Mouse (Mus musculus) hindlimb bud, embryonic 11.5 days (tissue): Measurements from ENCODE around the gene 2610507B11Rik.
A peak's percentile ranks its signal among the peaks of the same experiment; 100 is the strongest.
"Not testable (repeated sequence)": the region's sequence is repeated elsewhere in the genome, so short reads cannot be mapped to it uniquely, and the experiment has no call there.

Source experiments
- DNase-seq: peaks from one replicate; pipeline ENCODE4 v3.0.0-alpha.2; 2012; ENCODE audit warnings: low read depth, low spot score; ENCODE audit errors: extremely low spot score

The 2610507B11Rik gene

GRCm38 (mm10) chr11:78261380-78262352, at the start of gene 2610507B11Rik:
Gene 2610507B11Rik, plus strand, starts transcription at chr11:78261752.
- DNase-seq: peak; percentile 75

DNA sequence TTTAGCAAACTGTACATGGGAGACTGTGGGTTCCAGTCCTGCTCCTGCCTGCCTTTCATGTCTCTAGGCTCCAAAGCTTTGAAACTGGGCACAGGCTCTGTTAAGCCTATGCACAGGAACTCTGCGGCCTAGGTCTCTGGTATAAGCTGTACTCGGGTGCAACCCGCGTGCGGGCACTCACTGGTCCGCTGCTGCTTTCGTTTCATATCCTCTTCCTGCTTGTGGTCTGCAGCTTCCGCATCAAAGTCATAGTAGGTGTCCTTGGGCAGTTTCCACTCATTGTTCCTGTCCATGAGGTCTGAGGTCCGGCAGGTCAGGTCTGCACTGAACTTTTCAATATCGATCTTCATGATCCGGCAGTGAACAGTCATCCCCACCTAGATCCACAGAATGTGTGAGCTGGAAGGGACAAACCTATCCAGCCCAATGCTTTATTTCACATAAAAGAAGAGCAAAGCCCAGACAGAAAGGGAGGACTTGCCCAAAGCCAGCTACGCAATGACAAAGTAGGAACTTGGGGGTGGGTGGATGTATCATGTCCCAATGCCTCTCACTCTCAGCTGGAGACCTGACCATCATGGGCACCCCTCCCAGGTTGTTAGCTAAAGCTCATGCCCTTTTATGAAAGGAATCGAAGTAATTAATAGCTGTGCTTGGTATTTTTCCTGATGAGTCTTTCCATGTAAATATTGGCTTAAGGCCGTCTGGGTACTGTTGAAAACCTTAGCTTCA, 48.3 kb upstream of the 2610507B11Rik start:
- DNase-seq: no peak

DNA sequence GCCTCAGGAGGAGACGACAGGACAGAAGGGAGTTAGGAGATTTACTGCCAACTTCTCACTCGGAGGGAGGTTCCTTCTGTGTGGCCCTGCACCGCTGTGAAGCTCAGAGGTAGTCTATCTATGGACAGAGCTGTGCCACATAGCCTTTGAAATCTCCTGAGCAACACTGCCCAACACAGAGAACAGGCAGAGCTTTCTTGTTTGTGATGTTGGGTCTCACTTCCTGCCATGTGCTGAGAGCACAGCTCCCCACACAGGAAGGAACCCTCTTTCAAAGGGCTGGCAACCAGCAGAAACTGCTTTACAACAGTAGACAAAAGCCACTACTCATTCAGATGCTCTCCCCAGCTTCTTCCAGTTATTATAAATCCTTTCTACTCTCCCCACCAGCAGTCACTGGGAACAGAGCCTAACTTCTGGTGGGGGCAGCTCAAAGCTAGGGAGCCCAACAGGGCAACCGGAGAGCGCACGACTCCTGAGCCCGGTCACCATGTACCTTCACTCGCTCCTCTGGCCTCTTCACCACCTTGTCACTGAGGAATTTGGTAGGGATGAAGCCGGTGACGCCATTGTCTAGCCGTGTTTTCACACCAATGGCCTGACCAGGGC, 45.7 kb upstream of the 2610507B11Rik start:
- DNase-seq: no peak

DNA sequence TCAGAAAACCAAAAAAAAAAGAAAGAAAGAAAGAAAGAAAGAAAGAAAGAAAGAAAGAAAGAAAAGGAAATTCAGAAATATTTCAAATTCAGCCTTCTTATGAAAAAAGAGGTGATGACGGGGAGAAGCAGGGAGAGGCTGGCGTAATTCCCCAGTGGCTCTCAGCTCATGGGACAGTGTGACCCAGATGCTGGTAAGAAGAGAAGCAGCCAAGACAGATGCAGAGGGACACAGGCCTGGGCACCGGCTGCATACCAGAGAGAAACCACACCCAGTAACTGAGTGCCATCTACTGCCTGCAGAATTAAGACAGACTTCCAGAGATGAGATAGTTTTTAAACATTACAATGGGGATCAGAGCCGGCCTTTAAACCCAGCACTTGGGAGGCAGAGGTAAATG, 38.0 kb upstream of the 2610507B11Rik start:
- DNase-seq: no peak

- no peak for DNase-seq
Observed at GRCm38 (mm10) chr11:78231518-78231917, 30.0 kb upstream of the 2610507B11Rik start.

DNA sequence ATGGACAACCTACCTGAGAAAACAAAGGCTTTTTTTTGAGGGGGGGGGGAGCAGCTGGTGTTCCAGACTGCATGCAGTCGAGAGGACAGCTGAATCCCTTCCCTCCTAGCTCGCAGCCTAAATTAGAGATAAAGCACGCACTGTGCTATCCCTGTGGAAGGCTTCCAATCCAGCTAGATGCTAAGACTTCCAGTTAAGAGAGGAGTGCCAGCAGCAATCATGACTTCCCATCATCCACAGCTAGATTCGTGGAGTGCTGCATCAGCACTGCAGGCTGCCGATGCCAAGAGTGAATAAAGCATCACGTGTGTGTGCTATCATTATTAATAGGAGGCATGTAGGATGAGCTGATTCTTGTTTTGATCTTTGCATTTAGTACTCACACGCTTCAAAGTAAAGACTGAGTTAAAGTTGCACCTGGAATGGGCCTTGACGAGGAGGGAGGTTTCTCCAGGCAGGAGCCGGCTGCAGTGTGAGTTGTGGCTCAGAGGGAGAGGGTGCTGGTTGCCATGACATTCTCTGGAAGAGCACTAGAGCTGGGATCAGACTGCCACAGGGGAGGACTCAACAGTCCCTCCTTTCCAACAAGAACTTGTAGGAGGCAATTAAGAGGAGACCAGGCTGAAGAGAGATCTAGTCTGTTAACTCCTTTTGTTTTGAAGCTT, 21.2 kb upstream of the 2610507B11Rik start:
- DNase-seq: no peak

GRCm38 (mm10) chr11:78245261-78245626, 16.3 kb upstream of the 2610507B11Rik start:
- DNase-seq: no peak

DNA sequence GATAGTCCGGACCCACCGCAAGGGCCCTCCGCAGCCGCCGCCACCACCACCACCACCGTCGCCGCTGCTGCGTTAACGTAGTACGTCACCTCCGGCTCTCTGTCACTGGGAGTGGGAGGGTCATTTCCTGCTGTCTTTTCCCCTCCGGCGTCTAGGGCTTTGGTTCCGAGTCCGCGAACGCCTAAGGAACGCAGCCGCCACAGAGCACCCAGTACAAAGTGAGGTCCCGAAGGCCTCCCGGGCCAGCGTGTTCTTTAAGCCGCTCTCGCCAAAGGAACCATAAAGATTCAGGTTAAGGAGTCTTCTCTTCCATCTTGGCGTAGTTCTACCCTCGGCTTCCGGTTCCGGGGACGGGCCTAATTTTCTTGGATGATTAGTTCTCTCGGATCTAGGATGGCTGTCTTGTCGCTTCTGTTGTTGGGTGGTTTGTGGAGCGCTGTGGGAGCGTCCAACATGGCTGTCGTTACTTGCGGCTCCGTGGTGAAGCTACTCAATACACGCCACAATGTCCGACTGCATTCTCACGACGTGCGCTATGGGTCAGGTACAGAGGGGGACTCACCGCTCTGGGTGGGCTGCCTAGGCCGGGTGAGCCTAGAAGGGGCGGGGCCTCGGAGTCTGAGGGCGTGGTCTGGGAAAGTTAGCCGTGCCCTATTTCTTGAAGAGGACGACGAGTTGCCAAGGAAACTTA, 15.8 kb upstream of the 2610507B11Rik start, which contains the start of the genes Sdf2 and Supt6:
TSS of gene Sdf2 (plus strand) at position 120 of the 691 bp plus-strand sequence.
TSS of gene Supt6 (minus strand) at position 361 of the 691 bp plus-strand sequence.
- DNase-seq: peak; percentile 78

GRCm38 (mm10) chr11:78246318-78247011, 15.1 kb upstream of the 2610507B11Rik start:
- DNase-seq: no peak

- DNase-seq: no peak
Observed at GRCm38 (mm10) chr11:78247012-78247348, 14.6 kb upstream of the 2610507B11Rik start.

GRCm38 (mm10) chr11:78247727-78248140, 13.8 kb upstream of the 2610507B11Rik start:
- DNase-seq: no peak

DNA sequence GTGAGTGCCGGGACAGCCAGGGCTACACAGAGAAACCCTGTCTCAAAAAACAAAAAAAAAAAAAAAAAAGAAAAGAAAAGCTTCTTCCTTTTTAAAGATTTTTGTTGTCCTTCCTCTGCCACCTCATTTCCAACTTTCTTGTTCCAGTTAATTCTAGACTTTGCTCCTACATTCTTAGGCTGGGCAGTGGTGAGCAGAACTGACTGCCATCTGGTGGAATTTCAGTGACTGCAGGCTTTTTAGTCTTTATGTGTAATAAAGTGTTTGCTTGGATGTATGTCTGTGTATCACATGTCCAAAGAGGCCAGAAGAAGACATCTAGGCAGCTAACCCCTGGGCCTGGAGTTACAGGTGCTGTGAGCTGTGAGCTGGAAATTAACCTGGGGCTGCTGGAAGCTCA, 4.9 kb upstream of the 2610507B11Rik start:
- no peak for DNase-seq

- DNase-seq: no peak
Observed at GRCm38 (mm10) chr11:78260489-78261258, 878 bp upstream of the 2610507B11Rik start.

- peak; percentile 53 for DNase-seq
Observed at GRCm38 (mm10) chr11:78262550-78262949, 998 bp downstream of the 2610507B11Rik start.

- no peak for DNase-seq
Observed at GRCm38 (mm10) chr11:78265571-78265970, 4.0 kb downstream of the 2610507B11Rik start.

DNA sequence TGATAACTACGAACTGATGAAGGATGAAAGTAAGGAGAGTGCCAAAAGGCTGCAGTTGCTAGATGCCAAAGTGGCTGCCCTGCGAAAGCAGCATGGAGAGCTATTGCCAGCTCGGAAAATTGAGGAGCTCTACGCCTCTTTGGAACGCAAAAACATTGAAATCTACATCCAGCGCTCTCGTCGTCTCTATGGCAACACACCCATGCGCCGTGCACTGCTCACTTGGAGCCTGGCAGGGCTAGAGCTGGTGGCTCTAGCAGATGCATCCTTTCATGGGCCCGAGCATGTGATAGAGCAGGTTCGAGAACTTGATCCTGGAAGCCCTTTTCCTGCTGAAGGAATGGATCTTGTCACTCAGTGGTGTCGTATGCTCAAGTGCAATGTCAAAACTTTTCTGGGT, 10.4 kb downstream of the 2610507B11Rik start:
- DNase-seq: no peak

- DNase-seq: no peak
Observed at GRCm38 (mm10) chr11:78275596-78275995, 14.0 kb downstream of the 2610507B11Rik start.

GRCm38 (mm10) chr11:78276169-78276568, 14.6 kb downstream of the 2610507B11Rik start:
- not testable (repeated sequence) for DNase-seq

DNA sequence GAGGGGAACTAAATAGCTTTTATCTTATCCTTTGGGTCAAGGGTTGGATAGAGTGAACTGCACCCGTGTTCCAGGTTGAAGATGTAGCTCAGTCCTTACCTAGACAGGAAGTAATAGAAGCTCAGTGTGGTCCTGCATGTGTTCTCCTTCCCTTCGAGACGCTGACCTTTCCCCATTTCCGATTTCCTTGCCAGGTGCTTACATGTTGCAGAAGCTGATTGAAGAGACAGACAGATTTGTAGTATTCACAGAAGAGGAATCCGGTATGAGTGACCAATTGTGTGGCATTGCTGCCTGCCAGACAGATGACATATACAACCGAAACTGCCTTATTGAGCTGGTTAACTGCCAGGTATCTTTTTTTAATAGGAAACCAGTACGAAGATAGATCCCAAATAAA, 17.3 kb downstream of the 2610507B11Rik start:
- no peak for DNase-seq
